Mouse (Mus musculus): ENCODE results near the gene Fzd10. TPM values are rescaled to one million over a fixed set of nuclear protein-coding genes. Genes with fewer than 3 reads are reported as not detected.

Gene Fzd10
- total and polyA plus RNA-seq, 2 experiments from 2014 or later = 3.3 to 20.8 TPM

GRCm38 (mm10) chr5:128647221-128647730 is 46.6 kb downstream of the Fzd10 start:
- DNase-seq (ENCODE audit: low spot score) (no peak), ATAC-seq (ENCODE audit: low FRiP score) (no peak)
- no peaks in the 10 kb centered on the region for H3K27me3 ChIP-seq (ENCODE audit: insufficient read depth, low read length)
- no peak overlapping the region for H3K9ac ChIP-seq (replicated peaks; ENCODE audit: low read length, poor library complexity, severe bottlenecking)
- no peaks in the 10 kb centered on the region for H3K36me3 ChIP-seq (ENCODE audit: insufficient read depth, low read length)
- WGBS = 85% methylated on average over 10 of the region's 10 CpGs
- H3K27ac ChIP-seq (ENCODE audit: low read depth, low read length) = no peak overlapping the region
- no peak overlapping the region for H3K4me3 ChIP-seq (ENCODE audit: low read depth, low read length)
- no peaks in the 10 kb centered on the region for H3K4me1 ChIP-seq (ENCODE audit: insufficient read depth, low read length)
- H3K9me3 ChIP-seq (ENCODE audit: low read length) = no peaks in the 10 kb centered on the region
- H3K4me2 ChIP-seq (ENCODE audit: low read depth, low read length, poor library complexity, severe bottlenecking) = no peak overlapping the region
- no peak for TF ChIP-seq CTCF (IDR thresholded peaks at IDR 0.05)

GRCm38 (mm10) chr5:128649336-128649897 is 48.8 kb downstream of the Fzd10 start:
- TF ChIP-seq CTCF (IDR thresholded peaks at IDR 0.05) = no peak
- no peak for ATAC-seq (ENCODE audit: low FRiP score)
- H3K36me3 ChIP-seq (ENCODE audit: insufficient read depth, low read length) = no peaks in the 10 kb centered on the region
- WGBS = 84% methylated on average over 11 of the region's 11 CpGs
- no peak for DNase-seq (ENCODE audit: low spot score)
- H3K4me3 ChIP-seq (ENCODE audit: low read depth, low read length) = no peak overlapping the region
- no peak overlapping the region for H3K27ac ChIP-seq (ENCODE audit: low read depth, low read length)
- H3K4me2 ChIP-seq (ENCODE audit: low read depth, low read length, poor library complexity, severe bottlenecking) = no peak overlapping the region
- H3K9me3 ChIP-seq (ENCODE audit: low read length) = no peaks in the 10 kb centered on the region
- no peaks in the 10 kb centered on the region for H3K4me1 ChIP-seq (ENCODE audit: insufficient read depth, low read length)
- H3K9ac ChIP-seq (replicated peaks; ENCODE audit: low read length, poor library complexity, severe bottlenecking) = no peak overlapping the region
- H3K27me3 ChIP-seq (ENCODE audit: insufficient read depth, low read length) = no peaks in the 10 kb centered on the region

Other genes starting within 250 kb of the Fzd10 start
- 14.7 and 16.9 TPM in 2 replicates for gene Tmem132d, start 167.8 kb upstream of the Fzd10 start, total RNA-seq (2014; rRNA removed)
- gene Tmem132d, start 167.8 kb upstream of the Fzd10 start, polyA plus RNA-seq (2015; fragmentation: Nextera tagmentation; extraction: Ambion mirVana) = 3.3 and 4.0 TPM in 2 replicates
- 0.22 and 0.76 TPM in 2 replicates for gene Piwil1, start 101.7 kb downstream of the Fzd10 start, total RNA-seq (2014; rRNA removed)
- gene Piwil1, start 101.7 kb downstream of the Fzd10 start, polyA plus RNA-seq (2015; fragmentation: Nextera tagmentation; extraction: Ambion mirVana) = 0.45 and 0.47 TPM in 2 replicates

Data from midbrain, postnatal 0 days (tissue).